Mouse (Mus musculus) limb, embryonic 14.5 days (tissue): Measurements from ENCODE around the gene Serpina6. TPM values are rescaled to one million over a fixed set of nuclear protein-coding genes. Genes with fewer than 3 reads are reported as not detected.
"Not testable (repeated sequence)": the region's sequence is repeated elsewhere in the genome, so short reads cannot be mapped to it uniquely, and the experiment has no call there.

Experiments
- ATAC-seq: fragments of 200-750 bp; cut with Nextera tagmentation; 2 replicates; pipeline ENCODE4 v1.8.0; 2017; ENCODE audit warnings: low read depth, moderate number of reproducible peaks, moderate TSS enrichment; ENCODE audit not compliant: low FRiP score
- DNase-seq: peaks from one replicate; pipeline ENCODE4 v3.0.0-alpha.2; 2015; ENCODE audit warnings: low spot score
- H3K27ac ChIP-seq: fragments of 300-500 bp; sonication (generic); replicated peaks from 2 replicates; pipeline ENCODE4 v1.5.1; 2014; ENCODE audit warnings: low read depth, mild to moderate bottlenecking, low read length, moderate library complexity, mixed read lengths
- H3K27me3 ChIP-seq: fragments of 300-500 bp; sonication (generic); 2 replicates; pipeline ENCODE4 v1.6.1; 2014; ENCODE audit warnings: low read length, mixed read lengths; ENCODE audit not compliant: control insufficient read depth, insufficient read depth
- H3K36me3 ChIP-seq: fragments of 300-500 bp; sonication (generic); 2 replicates; pipeline ENCODE4 v1.6.1; 2014; ENCODE audit warnings: mild to moderate bottlenecking, low read length, moderate library complexity, mixed read lengths; ENCODE audit not compliant: control insufficient read depth, insufficient read depth
- H3K4me1 ChIP-seq: fragments of 300-500 bp; sonication (generic); 2 replicates; pipeline ENCODE4 v1.6.1; 2014; ENCODE audit warnings: antibody characterized with exemption, low read length, mixed read lengths; ENCODE audit not compliant: control insufficient read depth, insufficient read depth
- H3K4me2 ChIP-seq: fragments of 300-500 bp; sonication (generic); replicated peaks from 2 replicates; pipeline ENCODE4 v1.6.1; 2014; ENCODE audit warnings: low read depth, mild to moderate bottlenecking, low read length, moderate library complexity; ENCODE audit not compliant: severe bottlenecking
- H3K4me3 ChIP-seq: fragments of 300-500 bp; sonication (generic); replicated peaks from 2 replicates; pipeline ENCODE4 v1.5.1; 2014; ENCODE audit warnings: low read length
- H3K9ac ChIP-seq: fragments of 300-500 bp; sonication (generic); 2 replicates; pipeline ENCODE4 v1.6.1; 2014; ENCODE audit warnings: mild to moderate bottlenecking, low read depth, low read length, moderate library complexity; ENCODE audit not compliant: severe bottlenecking
- H3K9me3 ChIP-seq: fragments of 300-500 bp; sonication (generic); 2 replicates; pipeline ENCODE4 v1.6.1; 2016; ENCODE audit warnings: low read length; ENCODE audit not compliant: control insufficient read depth
- POLR2A ChIP-seq: fragments of 200-500 bp; IDR thresholded peaks from 2 replicates; pipeline ENCODE4 v1.8.0; 2012; ENCODE audit warnings: inconsistent platforms, mild to moderate bottlenecking, moderate library complexity, borderline replicate concordance; ENCODE audit not compliant: insufficient read depth, insufficient read length; ENCODE audit errors: extremely low read depth
- WGBS: fragments of 180-500 bp; shearing (Covaris S2); extraction: QIAGEN DNeasy Blood & Tissue Kit; methylation state at CpG from one replicate; pipeline ENCODE4 v1.1.7; 2014; 5-methylcytosine and 5-hydroxymethylcytosine counted together
- polyA plus RNA-seq, 2 experiments: library from polyadenylated mRNA; depleted of rRNA in 1 of 2; stranded (reverse) in 1 of 2; unstranded in 1 of 2; fragments of >200 nt; fragmentation: Nextera tagmentation in 1 of 2; extraction: Ambion mirVana in 1 of 2; gene quantifications; 2 replicates each; pipeline versions ENCODE4 v1.2.1 to v1.2.3; 2012 to 2014

Serpina6 gene
- polyA plus RNA-seq, 2 experiments: 0.34 TPM; not detected in 1

DNA sequence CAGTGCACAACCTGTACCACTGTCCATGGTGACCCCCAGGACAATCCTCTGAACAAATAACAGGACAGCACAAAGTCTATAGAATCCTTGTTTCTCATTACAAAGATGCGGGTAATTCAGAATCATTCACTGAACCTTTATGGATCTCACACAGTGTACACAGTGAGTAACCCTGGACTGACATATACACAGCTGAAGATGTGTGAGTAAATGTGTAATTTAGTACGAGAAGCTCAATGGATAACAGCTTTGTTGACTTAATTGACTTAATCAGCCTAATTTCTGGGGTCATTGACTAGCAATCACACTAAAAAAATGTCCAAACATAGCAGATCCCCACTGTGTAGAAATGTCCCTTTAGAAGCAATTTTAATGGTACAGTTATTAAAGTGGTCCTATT lies 24.2 kb upstream of the Serpina6 start:
- DNase-seq: no peak
- Histone ChIP-seq H3K36me3 (no peaks in the 10 kb centered on the region), H3K27ac (no peak overlapping the region), H3K27me3 (no peaks in the 10 kb centered on the region), H3K9me3 (no peaks in the 10 kb centered on the region), H3K9ac (no peak overlapping the region), H3K4me2 (no peak overlapping the region), H3K4me3 (no peak overlapping the region), H3K4me1 (no peaks in the 10 kb centered on the region)
- no peak for TF ChIP-seq POLR2A
- no peak for ATAC-seq
- WGBS: 85% methylated on average over 2 of the region's 2 CpGs

DNA sequence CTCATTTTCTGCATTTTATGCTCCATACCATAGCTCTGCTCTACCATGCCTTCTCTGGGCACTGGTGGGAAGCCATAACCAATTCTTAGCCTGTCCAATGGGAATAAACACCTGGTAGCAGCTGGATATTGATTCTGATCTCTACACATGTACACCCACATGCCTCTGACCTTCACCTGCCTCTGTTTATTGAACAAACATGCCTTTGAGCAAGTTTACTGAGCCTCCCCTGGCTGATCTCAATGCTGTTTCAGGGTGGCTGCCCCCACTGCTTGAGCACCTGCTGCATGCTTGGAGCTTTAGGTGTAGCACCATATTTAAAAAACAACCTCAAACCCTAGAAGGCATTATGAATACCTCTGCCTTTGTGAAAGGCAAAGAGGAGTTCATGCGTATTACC lies 22.8 kb upstream of the Serpina6 start:
- WGBS: 88% methylated on average over 1 of the region's 1 CpGs
- not testable (repeated sequence) for ATAC-seq, H3K27ac ChIP-seq, H3K4me2 ChIP-seq, H3K27me3 ChIP-seq, H3K36me3 ChIP-seq, DNase-seq, H3K4me3 ChIP-seq, H3K4me1 ChIP-seq, H3K9ac ChIP-seq, H3K9me3 ChIP-seq

DNA sequence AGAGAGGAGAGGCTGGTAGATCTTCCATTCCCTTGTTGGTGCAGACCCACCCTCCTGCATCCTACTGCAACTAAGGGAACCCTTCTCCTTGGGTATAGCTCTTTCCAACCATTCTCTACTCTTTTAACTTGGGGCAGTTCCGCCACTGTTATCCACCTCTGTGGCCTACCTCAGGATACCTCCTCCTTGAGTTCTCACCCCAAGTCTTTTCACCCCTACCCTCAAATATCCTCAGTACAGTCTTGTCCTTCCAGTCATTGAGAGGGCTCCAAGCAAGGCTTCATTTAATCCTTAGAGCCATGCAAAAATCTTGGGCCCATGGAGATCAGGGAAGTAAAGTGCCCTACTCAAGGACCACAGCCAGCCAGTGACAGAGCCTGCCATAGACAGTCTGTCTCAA lies 19.0 kb upstream of the Serpina6 start, which contains the start of gene Serpina16:
Gene Serpina16 (minus strand): TSS at position 101 of the 400 bp plus-strand sequence.
- H3K4me1 ChIP-seq: no peaks in the 10 kb centered on the region
- no peak within 1 kb of the TSS for H3K9ac ChIP-seq
- no peak within 1 kb of the TSS for H3K4me2 ChIP-seq
- DNase-seq: no peak
- WGBS: 74% methylated on average over 1 of the region's 1 CpGs
- H3K9me3 ChIP-seq: no peaks in the 10 kb centered on the region
- TF ChIP-seq POLR2A: no peak
- no peak for ATAC-seq
- H3K27ac ChIP-seq: no peak within 1 kb of the TSS
- no peaks in the 10 kb centered on the region for H3K36me3 ChIP-seq
- H3K27me3 ChIP-seq: no peaks in the 10 kb centered on the region
- H3K4me3 ChIP-seq: no peak within 1 kb of the TSS

DNA sequence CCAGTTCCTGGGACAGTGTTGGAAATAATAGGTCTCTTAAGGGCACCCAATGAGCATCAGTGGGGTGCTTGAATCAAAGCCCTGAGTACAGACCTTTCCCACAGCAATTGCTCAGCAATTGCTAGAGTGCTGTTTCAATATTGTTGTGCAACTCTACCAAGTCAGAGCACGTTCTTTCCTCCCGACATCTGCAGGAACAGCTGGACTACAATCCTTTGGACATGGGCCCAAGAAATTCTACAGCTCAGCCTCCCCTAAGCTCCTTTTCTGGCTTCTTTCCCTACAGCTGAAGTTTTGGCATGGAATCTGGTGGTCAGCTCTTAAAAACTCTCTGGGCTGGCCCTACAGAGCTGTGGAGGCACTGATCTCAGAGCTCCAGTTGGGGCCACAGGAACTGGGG lies 16.2 kb upstream of the Serpina6 start:
- ATAC-seq: no peak
- H3K27ac ChIP-seq: no peak overlapping the region
- no peak overlapping the region for H3K4me2 ChIP-seq
- no peak overlapping the region for H3K9ac ChIP-seq
- no peaks in the 10 kb centered on the region for H3K9me3 ChIP-seq
- no peaks in the 10 kb centered on the region for H3K36me3 ChIP-seq
- 48% methylated on average over 2 of the region's 2 CpGs for WGBS
- H3K27me3 ChIP-seq: no peaks in the 10 kb centered on the region
- H3K4me1 ChIP-seq: no peaks in the 10 kb centered on the region
- DNase-seq: peak; percentile 75
- no peak overlapping the region for H3K4me3 ChIP-seq
- TF ChIP-seq POLR2A: no peak

DNA sequence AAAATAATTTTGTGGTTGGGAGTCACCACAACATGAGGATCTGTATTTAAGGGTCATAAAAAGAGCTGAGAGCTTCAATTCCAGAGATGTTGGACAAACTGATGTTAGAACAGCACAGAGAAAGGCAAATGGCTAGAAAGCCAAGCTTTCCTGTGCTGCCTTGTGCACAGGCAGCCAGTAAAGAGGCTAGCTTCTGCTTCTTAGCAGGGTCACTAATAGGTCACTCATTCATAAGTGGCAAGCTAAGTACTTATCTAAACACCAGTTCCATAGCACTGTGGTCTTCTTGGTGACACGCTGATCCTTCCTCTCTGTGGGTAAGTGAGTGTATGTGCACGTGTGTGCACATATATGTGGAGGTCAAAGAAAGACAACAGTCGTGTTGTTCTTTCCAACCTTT lies 14.5 kb upstream of the Serpina6 start:
- Histone ChIP-seq H3K9me3 (no peaks in the 10 kb centered on the region), H3K4me3 (no peak overlapping the region), H3K9ac (no peak overlapping the region), H3K27ac (no peak overlapping the region), H3K4me1 (no peaks in the 10 kb centered on the region), H3K4me2 (no peak overlapping the region), H3K36me3 (no peaks in the 10 kb centered on the region), H3K27me3 (no peaks in the 10 kb centered on the region)
- DNase-seq (no peak), ATAC-seq (no peak)
- 80% methylated on average over 3 of the region's 3 CpGs for WGBS
- no peak for TF ChIP-seq POLR2A

DNA sequence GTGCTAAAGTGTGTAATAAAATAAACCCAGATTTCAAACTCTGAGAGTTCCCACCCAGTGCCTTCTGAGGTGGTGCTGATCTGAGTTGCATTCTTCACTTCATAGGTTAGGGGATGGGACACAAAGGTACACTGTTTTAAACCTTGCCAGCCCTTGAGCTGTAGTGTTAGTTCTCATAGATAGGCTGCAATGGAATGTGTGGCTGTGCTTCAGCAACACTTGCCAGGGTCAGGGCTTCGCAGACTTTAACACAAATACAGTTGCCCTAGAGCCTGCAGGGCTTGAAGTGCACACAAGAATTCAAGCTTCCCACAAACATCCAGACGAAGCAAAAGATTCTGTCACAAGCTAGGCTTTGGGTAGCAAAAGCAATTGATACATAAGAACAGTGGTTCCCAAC lies 14.0 kb upstream of the Serpina6 start:
- DNase-seq (no peak), ATAC-seq (no peak)
- H3K9ac ChIP-seq: no peak overlapping the region
- TF ChIP-seq POLR2A: no peak
- no peaks in the 10 kb centered on the region for H3K36me3 ChIP-seq
- H3K4me2 ChIP-seq: no peak overlapping the region
- H3K9me3 ChIP-seq: no peaks in the 10 kb centered on the region
- H3K4me3 ChIP-seq: no peak overlapping the region
- H3K27me3 ChIP-seq: no peaks in the 10 kb centered on the region
- H3K27ac ChIP-seq: no peak overlapping the region
- no peaks in the 10 kb centered on the region for H3K4me1 ChIP-seq
- 59% methylated on average over 2 of the region's 2 CpGs for WGBS
